Mouse (Mus musculus): ENCODE results near the gene Tspan17. TPM values are rescaled to one million over a fixed set of nuclear protein-coding genes. Genes with fewer than 3 reads are reported as not detected.

Gene Tspan17
- polyA plus RNA-seq, 1 experiment from 2014 or later = 15.4 TPM

GRCm38 (mm10) chr13:54821931-54822330 is 32.8 kb downstream of the Tspan17 start:
- no peaks in the 10 kb centered on the region for H3K36me3 ChIP-seq (ENCODE audit: control insufficient read depth, insufficient read depth, low read length)
- no peaks in the 10 kb centered on the region for H3K9me3 ChIP-seq (ENCODE audit: control insufficient read depth, low read length)
- H3K4me3 ChIP-seq (ENCODE audit: low read depth, low read length) = no peak overlapping the region
- H3K4me2 ChIP-seq (replicated peaks; ENCODE audit: low read depth) = no peak overlapping the region
- no peak overlapping the region for H3K27ac ChIP-seq (replicated peaks)
- ATAC-seq (ENCODE audit: low FRiP score, low TSS enrichment) (no peak), DNase-seq (ENCODE audit: low spot score) (no peak)
- no peaks in the 10 kb centered on the region for H3K4me1 ChIP-seq (replicated peaks; ENCODE audit: control insufficient read depth, insufficient read depth)
- H3K9ac ChIP-seq (ENCODE audit: low read length) = no peak overlapping the region
- TF ChIP-seq CTCF (IDR thresholded peaks at IDR 0.05; ENCODE audit: low read depth) = no peak
- no peak for TF ChIP-seq EP300 (optimal IDR thresholded peaks at IDR 0.05)
- 68% methylated on average over 2 of the region's 2 CpGs for WGBS
- no peaks in the 10 kb centered on the region for H3K27me3 ChIP-seq (ENCODE audit: control insufficient read depth, insufficient read depth, low read length)

GRCm38 (mm10) chr13:54824111-54824931 is 35.1 kb downstream of the Tspan17 start:
- H3K9me3 ChIP-seq (ENCODE audit: control insufficient read depth, low read length) = no peaks in the 10 kb centered on the region
- H3K4me1 ChIP-seq (replicated peaks; ENCODE audit: control insufficient read depth, insufficient read depth) = no peaks in the 10 kb centered on the region
- ATAC-seq (ENCODE audit: low FRiP score, low TSS enrichment) = peak; percentile 42; the same call in 1 of the 2 replicates
- H3K27me3 ChIP-seq (ENCODE audit: control insufficient read depth, insufficient read depth, low read length) = no peaks in the 10 kb centered on the region
- H3K36me3 ChIP-seq (ENCODE audit: control insufficient read depth, insufficient read depth, low read length) = no peaks in the 10 kb centered on the region
- no peak overlapping the region for H3K9ac ChIP-seq (ENCODE audit: low read length)
- H3K4me2 ChIP-seq (replicated peaks; ENCODE audit: low read depth) = peak overlapping the region; percentile 38
- no peak overlapping the region for H3K4me3 ChIP-seq (ENCODE audit: low read depth, low read length)
- H3K27ac ChIP-seq (replicated peaks) = no peak overlapping the region
- peak; percentile 22 for DNase-seq (ENCODE audit: low spot score)
- WGBS = 18% methylated on average over 25 of the region's 25 CpGs
- TF ChIP-seq CTCF (IDR thresholded peaks at IDR 0.05; ENCODE audit: low read depth) (no peak), EP300 (optimal IDR thresholded peaks at IDR 0.05) (no peak)

GRCm38 (mm10) chr13:54827992-54828391 is 38.8 kb downstream of the Tspan17 start:
- Histone ChIP-seq H3K9ac (ENCODE audit: low read length) (no peak overlapping the region), H3K27ac (replicated peaks) (no peak overlapping the region), H3K9me3 (ENCODE audit: control insufficient read depth, low read length) (no peaks in the 10 kb centered on the region), H3K4me3 (ENCODE audit: low read depth, low read length) (no peak overlapping the region), H3K27me3 (ENCODE audit: control insufficient read depth, insufficient read depth, low read length) (no peaks in the 10 kb centered on the region), H3K36me3 (ENCODE audit: control insufficient read depth, insufficient read depth, low read length) (no peaks in the 10 kb centered on the region), H3K4me2 (replicated peaks; ENCODE audit: low read depth) (no peak overlapping the region), H3K4me1 (replicated peaks; ENCODE audit: control insufficient read depth, insufficient read depth) (no peaks in the 10 kb centered on the region)
- TF ChIP-seq CTCF (IDR thresholded peaks at IDR 0.05; ENCODE audit: low read depth) (no peak), EP300 (optimal IDR thresholded peaks at IDR 0.05) (no peak)
- ATAC-seq (ENCODE audit: low FRiP score, low TSS enrichment) (peak; percentile 71), DNase-seq (ENCODE audit: low spot score) (peak; percentile 72)
- WGBS = 34% methylated on average over 7 of the region's 7 CpGs

- no peaks in the 10 kb centered on the region for H3K27me3 ChIP-seq (ENCODE audit: control insufficient read depth, insufficient read depth, low read length)
- DNase-seq (ENCODE audit: low spot score) = peak; percentile 61
- H3K9ac ChIP-seq (ENCODE audit: low read length) = no peak overlapping the region
- H3K27ac ChIP-seq (replicated peaks) = no peak overlapping the region
- TF ChIP-seq CTCF (IDR thresholded peaks at IDR 0.05; ENCODE audit: low read depth) (no peak), EP300 (optimal IDR thresholded peaks at IDR 0.05) (no peak)
- no peaks in the 10 kb centered on the region for H3K9me3 ChIP-seq (ENCODE audit: control insufficient read depth, low read length)
- no peak overlapping the region for H3K4me2 ChIP-seq (replicated peaks; ENCODE audit: low read depth)
- no peak overlapping the region for H3K4me3 ChIP-seq (ENCODE audit: low read depth, low read length)
- 54% methylated on average over 6 of the region's 6 CpGs for WGBS
- no peaks in the 10 kb centered on the region for H3K4me1 ChIP-seq (replicated peaks; ENCODE audit: control insufficient read depth, insufficient read depth)
- peak; percentile 67; the same call in 1 of the 2 replicates for ATAC-seq (ENCODE audit: low FRiP score, low TSS enrichment)
- H3K36me3 ChIP-seq (ENCODE audit: control insufficient read depth, insufficient read depth, low read length) = no peaks in the 10 kb centered on the region
Measured at GRCm38 (mm10) chr13:54828508-54828907, 39.3 kb downstream of the Tspan17 start.

- Histone ChIP-seq H3K4me2 (replicated peaks; ENCODE audit: low read depth) (no peak overlapping the region), H3K36me3 (ENCODE audit: control insufficient read depth, insufficient read depth, low read length) (no peaks in the 10 kb centered on the region), H3K27ac (replicated peaks) (no peak overlapping the region), H3K27me3 (ENCODE audit: control insufficient read depth, insufficient read depth, low read length) (no peaks in the 10 kb centered on the region), H3K4me1 (replicated peaks; ENCODE audit: control insufficient read depth, insufficient read depth) (no peaks in the 10 kb centered on the region), H3K9me3 (ENCODE audit: control insufficient read depth, low read length) (no peaks in the 10 kb centered on the region), H3K4me3 (ENCODE audit: low read depth, low read length) (no peak overlapping the region), H3K9ac (ENCODE audit: low read length) (no peak overlapping the region)
- DNase-seq (ENCODE audit: low spot score) (peak; percentile 22), ATAC-seq (ENCODE audit: low FRiP score, low TSS enrichment) (no peak)
- 5% methylated on average over 13 of the region's 13 CpGs for WGBS
- TF ChIP-seq CTCF (IDR thresholded peaks at IDR 0.05; ENCODE audit: low read depth) (no peak), EP300 (optimal IDR thresholded peaks at IDR 0.05) (no peak)
Measured at GRCm38 (mm10) chr13:54829450-54829849, 40.3 kb downstream of the Tspan17 start.

GRCm38 (mm10) chr13:54836351-54837030 is 47.3 kb downstream of the Tspan17 start:
- TF ChIP-seq CTCF (IDR thresholded peaks at IDR 0.05; ENCODE audit: low read depth) = no peak
- no peak for TF ChIP-seq EP300 (optimal IDR thresholded peaks at IDR 0.05)
- no peak overlapping the region for H3K27ac ChIP-seq (replicated peaks)

More at GRCm38 (mm10) chr13:54836351-54837030, 47.3 kb downstream of the Tspan17 start:
- 82% methylated on average over 14 of the region's 14 CpGs for WGBS
- ATAC-seq (ENCODE audit: low FRiP score, low TSS enrichment) (no peak), DNase-seq (ENCODE audit: low spot score) (no peak)
- no peak overlapping the region for H3K4me2 ChIP-seq (replicated peaks; ENCODE audit: low read depth)
- H3K4me1 ChIP-seq (replicated peaks; ENCODE audit: control insufficient read depth, insufficient read depth) = no peaks in the 10 kb centered on the region
- H3K36me3 ChIP-seq (ENCODE audit: control insufficient read depth, insufficient read depth, low read length) = no peaks in the 10 kb centered on the region
- H3K4me3 ChIP-seq (ENCODE audit: low read depth, low read length) = no peak overlapping the region
- no peaks in the 10 kb centered on the region for H3K9me3 ChIP-seq (ENCODE audit: control insufficient read depth, low read length)
- no peak overlapping the region for H3K9ac ChIP-seq (ENCODE audit: low read length)
- no peaks in the 10 kb centered on the region for H3K27me3 ChIP-seq (ENCODE audit: control insufficient read depth, insufficient read depth, low read length)
